Mouse (Mus musculus): ENCODE data around the gene Prkcd. TPM values are rescaled to one million over a fixed set of nuclear protein-coding genes. Genes with fewer than 3 reads are reported as not detected.
A peak's percentile ranks its signal among the peaks of the same experiment; 100 is the strongest.

The Prkcd gene
- polyA plus RNA-seq, 1 experiment: 86.0 TPM

DNA sequence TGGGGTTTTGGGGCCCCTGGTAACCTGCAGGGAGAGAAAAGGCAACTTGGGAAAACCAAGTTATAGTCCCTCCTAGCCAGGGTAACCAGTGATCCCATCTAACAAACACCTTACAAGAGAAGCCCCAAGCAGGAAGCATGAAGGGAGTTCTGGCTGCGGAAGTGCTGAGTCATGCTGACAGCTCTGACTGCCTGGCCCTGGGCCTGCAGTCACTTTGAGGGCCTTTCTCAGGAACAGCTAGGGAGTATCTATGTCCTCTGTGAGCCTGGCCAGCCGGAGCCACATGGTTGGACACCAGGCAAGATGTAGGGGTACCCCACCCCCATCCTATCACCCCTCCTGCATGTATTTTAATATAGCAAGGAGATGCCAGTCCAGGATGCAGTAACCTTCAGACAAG lies 61.6 kb downstream of the Prkcd start:
- WGBS: 65% methylated on average over 2 of the region's 2 CpGs
- DNase-seq: no peak
- Histone ChIP-seq H3K27ac (ENCODE audit: insufficient read depth, low read length) (no peak overlapping the region), H3K4me3 (replicated peaks; ENCODE audit: insufficient read depth, low read depth, low read length) (no peak overlapping the region), H3K27me3 (ENCODE audit: control insufficient read depth, insufficient read depth, low read length) (no peaks in the 10 kb centered on the region), H3K4me1 (ENCODE audit: control insufficient read depth, insufficient read depth, low read length) (peaks cover 6% of the 10 kb centered on the region; the same call in 1 of the 2 replicates)
- TF ChIP-seq POLR2A (IDR thresholded peaks at IDR 0.05; ENCODE audit: borderline replicate concordance, insufficient read depth, low read length) (no peak), CTCF (IDR thresholded peaks at IDR 0.05; ENCODE audit: borderline replicate concordance, insufficient read depth, low read depth, low read length) (no peak)

DNA sequence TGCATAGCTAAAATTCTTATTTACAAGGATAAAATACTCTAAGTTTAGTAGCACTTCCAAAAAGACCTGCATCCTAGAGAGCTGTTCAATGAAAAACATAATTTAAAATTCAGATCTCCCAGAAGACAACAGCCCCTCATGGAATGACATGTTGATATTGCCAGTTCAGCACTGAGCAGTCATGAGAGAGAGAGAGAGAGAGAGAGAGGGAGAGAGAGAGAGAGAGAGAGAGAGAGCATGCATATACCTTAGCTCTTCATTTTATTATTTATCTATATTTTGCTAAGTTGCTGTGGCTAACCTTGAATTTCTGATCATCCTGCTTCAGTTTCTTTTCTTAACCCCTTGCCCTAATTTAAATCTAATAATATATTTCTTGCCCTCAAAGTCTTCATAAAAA lies 63.7 kb downstream of the Prkcd start:
- TF ChIP-seq POLR2A (IDR thresholded peaks at IDR 0.05; ENCODE audit: borderline replicate concordance, insufficient read depth, low read length): no peak
- no peak for TF ChIP-seq CTCF (IDR thresholded peaks at IDR 0.05; ENCODE audit: borderline replicate concordance, insufficient read depth, low read depth, low read length)
- Histone ChIP-seq H3K4me1 (ENCODE audit: control insufficient read depth, insufficient read depth, low read length) (peaks cover 16% of the 10 kb centered on the region), H3K27ac (ENCODE audit: insufficient read depth, low read length) (no peak overlapping the region), H3K27me3 (ENCODE audit: control insufficient read depth, insufficient read depth, low read length) (no peaks in the 10 kb centered on the region), H3K4me3 (replicated peaks; ENCODE audit: insufficient read depth, low read depth, low read length) (no peak overlapping the region)
- DNase-seq: no peak

DNA sequence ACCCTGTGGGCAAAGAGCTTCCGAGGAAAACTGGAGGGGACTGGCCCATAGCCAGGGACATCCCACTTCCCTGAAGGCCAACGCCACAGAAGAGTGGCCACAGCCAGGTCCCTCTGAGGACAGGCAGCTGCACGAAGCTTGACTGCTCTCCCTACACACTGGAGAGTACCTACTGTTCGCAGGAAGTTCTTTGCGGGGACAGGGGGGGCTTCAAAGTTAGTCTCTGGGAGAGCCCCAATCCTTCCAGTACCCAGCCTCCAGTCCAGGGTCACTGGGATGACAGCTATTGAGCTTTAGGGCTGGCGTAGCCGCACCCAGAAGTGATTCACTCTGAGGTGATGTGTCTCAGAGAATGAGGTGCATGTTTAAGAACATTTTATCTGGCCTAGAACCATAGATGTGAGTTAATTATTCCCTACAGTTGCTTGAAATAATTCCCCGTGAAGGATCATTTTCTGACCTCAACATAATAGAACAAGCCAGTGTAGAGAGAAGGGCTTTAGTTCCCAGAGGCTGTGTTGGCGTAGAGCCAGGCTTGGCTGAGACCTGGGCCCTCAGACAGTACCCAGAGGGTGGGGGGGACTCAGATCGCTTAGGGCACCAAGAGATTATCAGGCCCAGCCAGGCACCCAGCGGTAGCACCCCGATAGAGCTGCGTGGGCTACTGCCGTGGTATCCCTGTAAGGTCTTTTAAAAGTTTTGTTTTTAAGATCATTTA lies 64.4 kb downstream of the Prkcd start:
- Histone ChIP-seq H3K4me1 (ENCODE audit: control insufficient read depth, insufficient read depth, low read length) (peaks cover 16% of the 10 kb centered on the region), H3K27me3 (ENCODE audit: control insufficient read depth, insufficient read depth, low read length) (no peaks in the 10 kb centered on the region), H3K4me3 (replicated peaks; ENCODE audit: insufficient read depth, low read depth, low read length) (no peak overlapping the region), H3K27ac (ENCODE audit: insufficient read depth, low read length) (no peak overlapping the region)
- TF ChIP-seq CTCF (IDR thresholded peaks at IDR 0.05; ENCODE audit: borderline replicate concordance, insufficient read depth, low read depth, low read length): no peak
- no peak for TF ChIP-seq POLR2A (IDR thresholded peaks at IDR 0.05; ENCODE audit: borderline replicate concordance, insufficient read depth, low read length)
- 65% methylated on average over 14 of the region's 14 CpGs for WGBS
- DNase-seq: no peak

DNA sequence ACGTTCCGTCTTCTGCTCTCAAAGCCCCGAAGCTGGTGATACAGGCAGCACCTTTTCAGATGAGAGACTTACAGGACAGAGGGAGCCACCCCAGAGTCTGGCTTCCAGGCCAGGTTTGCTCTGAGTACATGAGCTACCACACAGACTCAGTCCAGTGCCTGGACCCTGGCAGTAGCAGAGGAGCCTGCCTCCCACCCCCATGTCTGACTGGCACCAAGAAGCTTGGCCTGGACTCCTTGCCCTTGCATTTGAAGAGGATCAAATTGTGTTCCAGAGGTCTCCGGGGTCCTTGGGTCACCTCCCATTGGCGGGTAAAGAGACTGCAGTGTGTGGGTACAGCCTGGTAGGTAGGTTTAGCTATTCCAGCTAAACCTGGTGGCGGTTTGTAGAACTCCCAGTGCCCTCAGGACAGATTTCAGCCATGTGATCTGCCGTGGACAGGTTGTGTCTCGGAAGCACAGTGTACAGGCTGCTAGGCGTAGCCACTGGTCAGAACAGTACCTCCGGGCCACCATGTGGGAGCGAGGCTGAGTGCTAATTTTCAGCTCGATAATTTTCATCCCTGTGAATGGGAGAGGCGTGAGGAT lies 65.1 kb downstream of the Prkcd start:
- no peak overlapping the region for H3K27ac ChIP-seq (ENCODE audit: insufficient read depth, low read length)
- H3K27me3 ChIP-seq (ENCODE audit: control insufficient read depth, insufficient read depth, low read length): no peaks in the 10 kb centered on the region
- DNase-seq: no peak
- H3K4me1 ChIP-seq (ENCODE audit: control insufficient read depth, insufficient read depth, low read length): peaks cover 16% of the 10 kb centered on the region
- TF ChIP-seq POLR2A (IDR thresholded peaks at IDR 0.05; ENCODE audit: borderline replicate concordance, insufficient read depth, low read length): no peak
- TF ChIP-seq CTCF (IDR thresholded peaks at IDR 0.05; ENCODE audit: borderline replicate concordance, insufficient read depth, low read depth, low read length): no peak
- 89% methylated on average over 13 of the region's 13 CpGs for WGBS
- no peak overlapping the region for H3K4me3 ChIP-seq (replicated peaks; ENCODE audit: insufficient read depth, low read depth, low read length)

DNA sequence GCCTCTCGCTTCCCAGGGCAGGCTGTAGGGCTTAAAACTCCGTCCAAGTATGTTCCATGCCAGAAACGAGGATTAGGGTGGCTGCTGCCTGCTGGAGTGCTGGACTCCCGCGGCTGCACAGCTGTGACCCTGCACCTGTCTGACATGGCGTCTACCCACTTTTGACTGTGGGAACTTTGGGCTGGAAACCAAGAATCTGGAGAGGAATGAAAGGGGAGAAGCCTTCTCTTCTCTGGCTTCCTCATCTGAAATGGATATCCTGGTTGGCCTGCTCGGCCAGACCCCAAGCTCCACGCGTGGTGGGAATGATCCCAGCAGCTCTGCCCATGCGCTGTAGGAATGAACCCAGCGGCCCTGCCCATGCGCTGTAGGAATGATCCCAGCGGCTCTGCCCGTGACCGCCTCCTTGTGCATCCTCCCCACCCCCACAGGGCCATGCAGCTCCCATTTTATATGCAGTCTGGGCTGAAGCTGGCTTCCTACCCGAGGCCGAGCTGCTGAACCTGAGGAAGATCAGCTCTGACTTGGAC lies 66.6 kb downstream of the Prkcd start:
- peak; percentile 49 to 57 for DNase-seq
- H3K27ac ChIP-seq (ENCODE audit: insufficient read depth, low read length): no peak overlapping the region
- 20% methylated on average over 17 of the region's 17 CpGs for WGBS
- TF ChIP-seq POLR2A (IDR thresholded peaks at IDR 0.05; ENCODE audit: borderline replicate concordance, insufficient read depth, low read length): no peak
- H3K4me1 ChIP-seq (ENCODE audit: control insufficient read depth, insufficient read depth, low read length): peaks cover 16% of the 10 kb centered on the region
- H3K4me3 ChIP-seq (replicated peaks; ENCODE audit: insufficient read depth, low read depth, low read length): peak overlapping the region; percentile 6
- H3K27me3 ChIP-seq (ENCODE audit: control insufficient read depth, insufficient read depth, low read length): no peaks in the 10 kb centered on the region

DNA sequence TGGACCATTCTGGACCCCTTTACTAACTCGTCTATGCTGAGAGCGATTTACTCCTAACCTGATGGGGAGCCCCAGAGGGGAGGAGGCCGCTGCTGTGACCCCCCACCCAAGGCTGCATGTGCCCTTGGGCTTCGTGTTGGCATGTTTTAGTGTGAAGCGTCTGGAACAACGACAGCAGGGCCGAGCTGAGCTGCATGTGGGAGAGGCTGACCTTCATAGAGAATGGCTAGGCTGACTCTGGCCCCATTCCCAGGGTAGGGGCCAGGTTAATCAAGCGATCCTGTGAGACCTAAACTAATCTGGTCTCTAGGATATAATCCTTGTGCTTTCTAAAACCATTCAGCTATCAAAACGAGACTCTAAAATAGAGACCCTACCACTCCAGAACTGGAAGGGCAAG lies 68.3 kb downstream of the Prkcd start:
- WGBS: 50% methylated on average over 9 of the region's 9 CpGs
- no peaks in the 10 kb centered on the region for H3K27me3 ChIP-seq (ENCODE audit: control insufficient read depth, insufficient read depth, low read length)
- no peak overlapping the region for H3K4me3 ChIP-seq (replicated peaks; ENCODE audit: insufficient read depth, low read depth, low read length)
- no peak for TF ChIP-seq POLR2A (IDR thresholded peaks at IDR 0.05; ENCODE audit: borderline replicate concordance, insufficient read depth, low read length)
- no peak for TF ChIP-seq CTCF (IDR thresholded peaks at IDR 0.05; ENCODE audit: borderline replicate concordance, insufficient read depth, low read depth, low read length)
- H3K27ac ChIP-seq (ENCODE audit: insufficient read depth, low read length): no peak overlapping the region
- no peak for DNase-seq
- peaks cover 16% of the 10 kb centered on the region for H3K4me1 ChIP-seq (ENCODE audit: control insufficient read depth, insufficient read depth, low read length)

DNA sequence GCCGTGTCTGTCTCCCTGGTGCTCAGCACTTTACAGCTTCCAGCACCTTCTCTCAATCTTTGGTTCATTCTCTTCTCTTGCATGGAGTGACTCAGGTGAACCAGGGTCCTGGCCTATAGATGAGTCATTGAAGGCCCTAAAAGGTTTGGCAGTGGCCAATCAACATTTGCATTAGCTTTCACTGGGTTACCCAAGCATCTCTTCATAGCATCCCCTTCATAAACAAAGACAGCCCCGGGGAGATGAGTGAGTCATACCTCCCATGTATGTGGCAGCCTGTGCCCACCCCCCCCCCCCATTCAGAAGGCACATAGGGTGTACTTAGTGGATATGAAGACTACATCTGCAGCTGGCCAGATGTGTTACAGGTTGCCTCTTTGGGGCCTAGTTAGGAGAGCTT lies 69.4 kb downstream of the Prkcd start:
- H3K27me3 ChIP-seq (ENCODE audit: control insufficient read depth, insufficient read depth, low read length): no peaks in the 10 kb centered on the region
- no peak for TF ChIP-seq CTCF (IDR thresholded peaks at IDR 0.05; ENCODE audit: borderline replicate concordance, insufficient read depth, low read depth, low read length)
- no peak for TF ChIP-seq POLR2A (IDR thresholded peaks at IDR 0.05; ENCODE audit: borderline replicate concordance, insufficient read depth, low read length)
- no peak for DNase-seq
- no peak overlapping the region for H3K4me3 ChIP-seq (replicated peaks; ENCODE audit: insufficient read depth, low read depth, low read length)
- H3K4me1 ChIP-seq (ENCODE audit: control insufficient read depth, insufficient read depth, low read length): peaks cover 16% of the 10 kb centered on the region
- no peak overlapping the region for H3K27ac ChIP-seq (ENCODE audit: insufficient read depth, low read length)
- WGBS: 89% methylated on average over 2 of the region's 2 CpGs

DNA sequence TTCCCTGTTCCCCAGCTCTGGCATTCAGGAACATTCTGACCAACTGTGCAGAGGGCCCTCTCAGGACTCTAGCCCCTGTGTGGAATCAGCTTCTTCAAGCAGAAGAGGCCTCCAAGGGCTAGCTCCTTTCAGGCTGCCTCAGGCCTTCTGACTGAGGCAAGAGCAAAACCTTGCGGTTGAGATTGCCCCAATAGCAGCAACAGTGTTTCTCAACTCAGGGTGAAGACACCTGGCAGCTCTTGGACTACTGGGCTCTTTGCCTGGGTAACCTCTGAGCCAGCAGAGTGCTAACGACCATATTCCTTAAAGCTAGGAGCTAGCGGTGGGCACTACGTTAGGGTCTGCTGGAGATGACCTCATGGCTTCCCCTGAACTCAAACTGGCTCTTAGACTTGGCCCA lies 72.8 kb downstream of the Prkcd start:
- no peaks in the 10 kb centered on the region for H3K27me3 ChIP-seq (ENCODE audit: control insufficient read depth, insufficient read depth, low read length)
- no peak for DNase-seq
- WGBS: 46% methylated on average over 4 of the region's 4 CpGs
- H3K4me3 ChIP-seq (replicated peaks; ENCODE audit: insufficient read depth, low read depth, low read length): no peak overlapping the region
- TF ChIP-seq CTCF (IDR thresholded peaks at IDR 0.05; ENCODE audit: borderline replicate concordance, insufficient read depth, low read depth, low read length) (no peak), POLR2A (IDR thresholded peaks at IDR 0.05; ENCODE audit: borderline replicate concordance, insufficient read depth, low read length) (no peak)
- no peak overlapping the region for H3K27ac ChIP-seq (ENCODE audit: insufficient read depth, low read length)
- peaks cover 14% of the 10 kb centered on the region for H3K4me1 ChIP-seq (ENCODE audit: control insufficient read depth, insufficient read depth, low read length)
